Mouse (Mus musculus) neutrophil, adult 5-6 weeks (primary cell): Measurements from ENCODE around the gene Ero1l. TPM values are rescaled to one million over a fixed set of nuclear protein-coding genes. Genes with fewer than 3 reads are reported as not detected.

Experiments
- ATAC-seq: fragments of 151-379, 151-347 bp; 2 replicates; pipeline ENCODE4 v1.8.0; 2017; ENCODE audit warnings: mild to moderate bottlenecking, moderate TSS enrichment; ENCODE audit not compliant: insufficient number of reproducible peaks, poor library complexity, low FRiP score, severe bottlenecking; ENCODE audit errors: extremely low read depth
- total RNA-seq: library from RNA; stranded (forward); fragments of 200-1000 nt; gene quantifications from 2 replicates; pipeline ENCODE4 v1.2.3, GENCODE M21; 2017

The Ero1l gene
- total RNA-seq, 1 experiment from 2014 or later, result 17.0 TPM

DNA sequence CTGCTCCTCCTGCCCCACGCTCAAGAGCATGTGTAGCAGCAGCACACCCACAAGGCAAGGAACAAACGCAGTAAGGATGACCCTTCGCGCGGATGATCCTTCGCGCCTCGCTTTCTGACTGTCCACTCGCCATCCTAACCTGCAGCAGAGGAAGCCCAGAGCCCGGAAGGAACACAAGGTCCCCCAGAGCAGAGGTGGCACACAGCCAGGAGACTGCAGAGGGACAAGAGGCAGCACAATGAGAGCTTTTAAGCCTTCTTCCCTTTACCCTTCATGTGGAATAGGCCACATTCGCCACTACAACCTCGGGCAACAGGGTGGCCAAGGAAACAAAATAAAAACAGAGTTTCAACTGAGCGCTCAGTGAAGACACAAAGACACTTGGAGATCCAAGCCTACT, 8.9 kb downstream of the Ero1l start:
- no peak for ATAC-seq

GRCm38 (mm10) chr14:45307630-45308328, 10.8 kb downstream of the Ero1l start:
- ATAC-seq, result no peak

DNA sequence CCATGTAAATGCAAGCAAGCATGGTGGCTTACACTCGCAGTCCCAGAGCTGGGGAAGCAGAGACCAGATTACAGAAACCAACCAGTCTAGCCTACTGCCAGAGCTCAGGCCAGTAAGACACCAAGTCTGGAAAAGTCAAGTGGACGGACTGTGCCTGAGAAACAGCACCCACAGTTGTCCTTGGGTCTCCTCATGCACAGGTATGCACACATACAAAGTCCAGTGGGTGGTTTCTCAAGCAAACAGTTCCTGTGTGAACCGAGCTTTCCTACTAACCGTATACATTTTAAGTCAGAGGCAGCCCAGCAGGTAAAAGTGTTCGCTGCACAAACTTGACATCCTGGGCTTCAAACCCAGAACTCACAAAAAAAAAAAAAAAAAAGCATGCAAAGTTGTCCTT, 12.7 kb downstream of the Ero1l start:
- no peak for ATAC-seq

GRCm38 (mm10) chr14:45304389-45304788, 14.2 kb downstream of the Ero1l start:
- no peak for ATAC-seq

DNA sequence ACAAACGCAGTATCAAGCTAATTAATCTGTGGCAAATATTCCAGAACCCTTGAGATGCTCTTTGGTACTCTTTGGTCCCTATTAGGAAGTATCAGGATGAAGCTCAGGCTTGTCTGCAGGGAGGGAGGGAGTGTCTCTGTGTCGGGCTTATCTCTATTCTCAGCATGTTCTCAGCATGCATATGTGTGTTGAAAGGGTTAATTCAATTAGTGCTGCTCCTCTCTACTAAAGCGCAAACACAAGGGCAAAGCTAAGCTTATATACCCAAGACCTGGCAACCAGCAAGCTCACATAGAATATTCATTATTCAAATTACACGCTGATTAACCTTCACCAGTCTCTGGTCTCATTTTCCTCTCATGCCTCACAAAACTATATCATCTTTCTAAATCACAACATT, 14.6 kb downstream of the Ero1l start:
- ATAC-seq, result no peak

- ATAC-seq, result no peak
These were observed 27.0 kb downstream of the Ero1l start for GRCm38 (mm10) chr14:45291608-45292007.

DNA sequence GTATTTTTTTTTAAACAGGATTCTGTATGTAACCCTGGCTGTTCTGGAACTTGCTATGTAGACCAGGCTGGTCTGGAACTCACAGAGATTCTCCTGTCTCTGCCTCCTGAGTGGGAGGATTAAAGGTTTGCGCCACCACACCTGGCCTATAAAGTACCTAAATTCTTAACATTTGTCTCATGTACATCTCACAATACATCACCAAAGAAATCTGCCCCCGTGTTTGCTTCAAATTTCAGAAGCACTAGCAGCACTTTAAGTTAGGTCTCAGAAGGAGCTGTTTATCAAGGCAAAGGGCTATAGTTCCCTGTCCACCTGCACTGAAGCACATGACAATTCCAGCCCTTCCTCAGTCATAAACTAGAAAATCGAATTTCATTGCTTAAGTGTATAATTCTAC, 36.5 kb downstream of the Ero1l start:
- ATAC-seq, result no peak

GRCm38 (mm10) chr14:45275816-45276215, 42.8 kb downstream of the Ero1l start:
- ATAC-seq, result peak; percentile 23; the same call in 1 of the 2 replicates

GRCm38 (mm10) chr14:45263831-45264592, 54.6 kb downstream of the Ero1l start:
- ATAC-seq, result no peak

GRCm38 (mm10) chr14:45251548-45252076, 67.0 kb downstream of the Ero1l start:
- ATAC-seq, result no peak

- peak; percentile 64; the same call in 1 of the 2 replicates for ATAC-seq
These were observed 77.0 kb downstream of the Ero1l start for GRCm38 (mm10) chr14:45241613-45242012.

DNA sequence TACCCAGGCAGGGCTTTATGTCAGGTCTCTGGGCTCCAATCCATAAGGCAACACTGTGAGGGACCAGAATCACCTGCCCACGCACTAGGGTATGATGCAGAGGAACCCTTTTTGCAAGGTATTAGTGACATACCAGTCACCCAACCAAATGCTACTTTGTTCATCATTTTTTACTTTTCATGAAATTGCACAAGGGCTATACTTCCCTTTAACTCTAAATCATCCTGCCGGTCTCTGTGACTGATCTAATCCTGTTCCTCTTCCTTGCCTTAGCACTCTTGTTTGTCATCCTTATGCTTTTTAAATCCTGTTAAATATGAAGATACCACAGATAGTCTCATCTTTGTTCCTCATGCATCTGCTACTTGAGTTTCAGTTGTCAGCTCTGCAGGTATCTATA, 79.5 kb downstream of the Ero1l start:
- peak; percentile 30; the same call in 1 of the 2 replicates for ATAC-seq

Other genes starting within 250 kb of the Ero1l start
- 7.8 and 8.2 TPM in 2 replicates for gene Gpr137c, start 99.1 kb downstream of the Ero1l start, total RNA-seq
- gene Txndc16, start 98.4 kb downstream of the Ero1l start, total RNA-seq, result 98.5 and 125 TPM in 2 replicates
- gene Psmc6, start 11.0 kb upstream of the Ero1l start, total RNA-seq, result 111 and 117 TPM in 2 replicates
- gene Styx, start 32.3 kb upstream of the Ero1l start, total RNA-seq, result 18.2 and 20.6 TPM in 2 replicates
- gene Gnpnat1, start 86.1 kb upstream of the Ero1l start, total RNA-seq, result 12.8 and 18.3 TPM in 2 replicates
- 0.25 TPM in 1 of 2 replicates, not detected in the other for gene Fermt2, start 211.3 kb upstream of the Ero1l start, total RNA-seq